Mouse (Mus musculus): ENCODE data around the gene Ndufa4l2. TPM values are rescaled to one million over a fixed set of nuclear protein-coding genes. Genes with fewer than 3 reads are reported as not detected.

Ndufa4l2 gene
- polyA plus RNA-seq, 1 experiment from 2014 or later: 67.9 TPM

- Histone ChIP-seq H3K9me3 (replicated peaks; ENCODE audit: control insufficient read depth, low read length) (no peaks in the 10 kb centered on the region), H3K27me3 (ENCODE audit: control insufficient read depth, insufficient read depth, low read depth, low read length) (peaks cover 57% of the 10 kb centered on the region), H3K36me3 (ENCODE audit: control insufficient read depth, insufficient read depth) (peaks cover 21% of the 10 kb centered on the region), H3K4me1 (ENCODE audit: control insufficient read depth, low read depth, low read length) (peaks cover 58% of the 10 kb centered on the region), H3K4me3 (ENCODE audit: low read depth, low read length) (peak overlapping the region; percentile 44), H3K9ac (ENCODE audit: low read depth, low read length) (peak overlapping the region; percentile 64), H3K27ac (ENCODE audit: low read length) (peak overlapping the region; percentile 54), H3K4me2 (ENCODE audit: low read depth, low read length) (peak overlapping the region; percentile 75)
- no peak for ATAC-seq (ENCODE audit: low read depth)
- 12% methylated on average over 13 of the region's 13 CpGs for WGBS (ENCODE audit: insufficient replicate concordance)
These were observed 562 bp upstream of the Ndufa4l2 start for GRCm38 (mm10) chr10:127514111-127514698.

- H3K27me3 ChIP-seq (ENCODE audit: control insufficient read depth, insufficient read depth, low read depth, low read length): peaks cover 45% of the 10 kb centered on the region
- H3K36me3 ChIP-seq (ENCODE audit: control insufficient read depth, insufficient read depth): peaks cover 33% of the 10 kb centered on the region
- peak overlapping the region; percentile 56 for H3K9ac ChIP-seq (ENCODE audit: low read depth, low read length)
- peak overlapping the region; percentile 47 for H3K4me3 ChIP-seq (ENCODE audit: low read depth, low read length)
- WGBS (ENCODE audit: insufficient replicate concordance): 31% methylated on average over 9 of the region's 9 CpGs
- peaks cover 61% of the 10 kb centered on the region for H3K4me1 ChIP-seq (ENCODE audit: control insufficient read depth, low read depth, low read length)
- no peak for ATAC-seq (ENCODE audit: low read depth)
- H3K4me2 ChIP-seq (ENCODE audit: low read depth, low read length): peak overlapping the region; percentile 54
- no peaks in the 10 kb centered on the region for H3K9me3 ChIP-seq (replicated peaks; ENCODE audit: control insufficient read depth, low read length)
- peak overlapping the region; percentile 90 for H3K27ac ChIP-seq (ENCODE audit: low read length)
These were observed 660 bp downstream of the Ndufa4l2 start for GRCm38 (mm10) chr10:127515271-127515982.

GRCm38 (mm10) chr10:127515983-127516459 is 1.3 kb downstream of the Ndufa4l2 start:
- peak overlapping the region; percentile 56 for H3K9ac ChIP-seq (ENCODE audit: low read depth, low read length)
- peak; percentile 2; the same call in 1 of the 2 replicates for ATAC-seq (ENCODE audit: low read depth)
- peaks cover 67% of the 10 kb centered on the region for H3K4me1 ChIP-seq (ENCODE audit: control insufficient read depth, low read depth, low read length)
- H3K4me3 ChIP-seq (ENCODE audit: low read depth, low read length): peak overlapping the region; percentile 47
- 30% methylated on average over 8 of the region's 8 CpGs for WGBS (ENCODE audit: insufficient replicate concordance)
- no peaks in the 10 kb centered on the region for H3K9me3 ChIP-seq (replicated peaks; ENCODE audit: control insufficient read depth, low read length)
- peak overlapping the region; percentile 54 for H3K4me2 ChIP-seq (ENCODE audit: low read depth, low read length)
- peaks cover 36% of the 10 kb centered on the region for H3K36me3 ChIP-seq (ENCODE audit: control insufficient read depth, insufficient read depth)
- peaks cover 39% of the 10 kb centered on the region for H3K27me3 ChIP-seq (ENCODE audit: control insufficient read depth, insufficient read depth, low read depth, low read length)
- H3K27ac ChIP-seq (ENCODE audit: low read length): peak overlapping the region; percentile 90

GRCm38 (mm10) chr10:127516576-127517260 is 2.0 kb downstream of the Ndufa4l2 start:
- 27% methylated on average over 30 of the region's 30 CpGs for WGBS (ENCODE audit: insufficient replicate concordance)
- Histone ChIP-seq H3K27ac (ENCODE audit: low read length) (peak overlapping the region; percentile 90), H3K27me3 (ENCODE audit: control insufficient read depth, insufficient read depth, low read depth, low read length) (peaks cover 32% of the 10 kb centered on the region), H3K4me2 (ENCODE audit: low read depth, low read length) (peak overlapping the region; percentile 54), H3K36me3 (ENCODE audit: control insufficient read depth, insufficient read depth) (peaks cover 36% of the 10 kb centered on the region), H3K9me3 (replicated peaks; ENCODE audit: control insufficient read depth, low read length) (no peaks in the 10 kb centered on the region), H3K4me1 (ENCODE audit: control insufficient read depth, low read depth, low read length) (peaks cover 67% of the 10 kb centered on the region), H3K4me3 (ENCODE audit: low read depth, low read length) (peak overlapping the region; percentile 47), H3K9ac (ENCODE audit: low read depth, low read length) (peak overlapping the region; percentile 58)
- ATAC-seq (ENCODE audit: low read depth): peak; percentile 76

- WGBS (ENCODE audit: insufficient replicate concordance): 86% methylated on average over 22 of the region's 22 CpGs
- Histone ChIP-seq H3K27me3 (ENCODE audit: control insufficient read depth, insufficient read depth, low read depth, low read length) (peaks cover 24% of the 10 kb centered on the region), H3K9ac (ENCODE audit: low read depth, low read length) (no peak overlapping the region), H3K9me3 (replicated peaks; ENCODE audit: control insufficient read depth, low read length) (no peaks in the 10 kb centered on the region), H3K4me2 (ENCODE audit: low read depth, low read length) (no peak overlapping the region), H3K36me3 (ENCODE audit: control insufficient read depth, insufficient read depth) (peaks cover 36% of the 10 kb centered on the region), H3K27ac (ENCODE audit: low read length) (no peak overlapping the region), H3K4me3 (ENCODE audit: low read depth, low read length) (no peak overlapping the region), H3K4me1 (ENCODE audit: control insufficient read depth, low read depth, low read length) (peaks cover 64% of the 10 kb centered on the region)
- ATAC-seq (ENCODE audit: low read depth): no peak
These were observed 3.2 kb downstream of the Ndufa4l2 start for GRCm38 (mm10) chr10:127517941-127518340.

- Histone ChIP-seq H3K4me3 (ENCODE audit: low read depth, low read length) (no peak overlapping the region), H3K27me3 (ENCODE audit: control insufficient read depth, insufficient read depth, low read depth, low read length) (peaks cover 19% of the 10 kb centered on the region), H3K27ac (ENCODE audit: low read length) (no peak overlapping the region), H3K4me2 (ENCODE audit: low read depth, low read length) (no peak overlapping the region), H3K9ac (ENCODE audit: low read depth, low read length) (no peak overlapping the region), H3K36me3 (ENCODE audit: control insufficient read depth, insufficient read depth) (peaks cover 36% of the 10 kb centered on the region), H3K9me3 (replicated peaks; ENCODE audit: control insufficient read depth, low read length) (no peaks in the 10 kb centered on the region), H3K4me1 (ENCODE audit: control insufficient read depth, low read depth, low read length) (peaks cover 52% of the 10 kb centered on the region)
- no peak for ATAC-seq (ENCODE audit: low read depth)
- WGBS (ENCODE audit: insufficient replicate concordance): 91% methylated on average over 26 of the region's 26 CpGs
These were observed 4.4 kb downstream of the Ndufa4l2 start for GRCm38 (mm10) chr10:127519041-127519701.

- peak overlapping the region; percentile 79 for H3K9ac ChIP-seq (ENCODE audit: low read depth, low read length)
- H3K27ac ChIP-seq (ENCODE audit: low read length): peak overlapping the region; percentile 90
- H3K4me2 ChIP-seq (ENCODE audit: low read depth, low read length): peak overlapping the region; percentile 80
- no peaks in the 10 kb centered on the region for H3K9me3 ChIP-seq (replicated peaks; ENCODE audit: control insufficient read depth, low read length)
- no peak for ATAC-seq (ENCODE audit: low read depth)
- 85% methylated on average over 37 of the region's 37 CpGs for WGBS (ENCODE audit: insufficient replicate concordance)
- peak overlapping the region; percentile 72 for H3K4me3 ChIP-seq (ENCODE audit: low read depth, low read length)
- peaks cover 42% of the 10 kb centered on the region for H3K4me1 ChIP-seq (ENCODE audit: control insufficient read depth, low read depth, low read length)
- peaks cover 23% of the 10 kb centered on the region for H3K27me3 ChIP-seq (ENCODE audit: control insufficient read depth, insufficient read depth, low read depth, low read length)
- peaks cover 36% of the 10 kb centered on the region for H3K36me3 ChIP-seq (ENCODE audit: control insufficient read depth, insufficient read depth)
These were observed 5.3 kb downstream of the Ndufa4l2 start for GRCm38 (mm10) chr10:127519903-127520713.

- ATAC-seq (ENCODE audit: low read depth): peak; percentile 17
- peaks cover 36% of the 10 kb centered on the region for H3K36me3 ChIP-seq (ENCODE audit: control insufficient read depth, insufficient read depth)
- peak overlapping the region; percentile 79 for H3K9ac ChIP-seq (ENCODE audit: low read depth, low read length)
- H3K27me3 ChIP-seq (ENCODE audit: control insufficient read depth, insufficient read depth, low read depth, low read length): peaks cover 26% of the 10 kb centered on the region
- H3K9me3 ChIP-seq (replicated peaks; ENCODE audit: control insufficient read depth, low read length): no peaks in the 10 kb centered on the region
- peak overlapping the region; percentile 72 for H3K4me3 ChIP-seq (ENCODE audit: low read depth, low read length)
- H3K27ac ChIP-seq (ENCODE audit: low read length): peak overlapping the region; percentile 90
- peak overlapping the region; percentile 80 for H3K4me2 ChIP-seq (ENCODE audit: low read depth, low read length)
- H3K4me1 ChIP-seq (ENCODE audit: control insufficient read depth, low read depth, low read length): peaks cover 35% of the 10 kb centered on the region
- 68% methylated on average over 20 of the region's 20 CpGs for WGBS (ENCODE audit: insufficient replicate concordance)
These were observed 6.1 kb downstream of the Ndufa4l2 start for GRCm38 (mm10) chr10:127520714-127521357.
